Mouse (Mus musculus) urinary bladder, postnatal 25 days (tissue): ENCODE results near the gene Mtmr6.

Source experiments
- DNase-seq: peaks from one replicate; pipeline ENCODE4 v3.0.0; 2022; ENCODE audit warnings: low spot score

The Mtmr6 gene

DNA sequence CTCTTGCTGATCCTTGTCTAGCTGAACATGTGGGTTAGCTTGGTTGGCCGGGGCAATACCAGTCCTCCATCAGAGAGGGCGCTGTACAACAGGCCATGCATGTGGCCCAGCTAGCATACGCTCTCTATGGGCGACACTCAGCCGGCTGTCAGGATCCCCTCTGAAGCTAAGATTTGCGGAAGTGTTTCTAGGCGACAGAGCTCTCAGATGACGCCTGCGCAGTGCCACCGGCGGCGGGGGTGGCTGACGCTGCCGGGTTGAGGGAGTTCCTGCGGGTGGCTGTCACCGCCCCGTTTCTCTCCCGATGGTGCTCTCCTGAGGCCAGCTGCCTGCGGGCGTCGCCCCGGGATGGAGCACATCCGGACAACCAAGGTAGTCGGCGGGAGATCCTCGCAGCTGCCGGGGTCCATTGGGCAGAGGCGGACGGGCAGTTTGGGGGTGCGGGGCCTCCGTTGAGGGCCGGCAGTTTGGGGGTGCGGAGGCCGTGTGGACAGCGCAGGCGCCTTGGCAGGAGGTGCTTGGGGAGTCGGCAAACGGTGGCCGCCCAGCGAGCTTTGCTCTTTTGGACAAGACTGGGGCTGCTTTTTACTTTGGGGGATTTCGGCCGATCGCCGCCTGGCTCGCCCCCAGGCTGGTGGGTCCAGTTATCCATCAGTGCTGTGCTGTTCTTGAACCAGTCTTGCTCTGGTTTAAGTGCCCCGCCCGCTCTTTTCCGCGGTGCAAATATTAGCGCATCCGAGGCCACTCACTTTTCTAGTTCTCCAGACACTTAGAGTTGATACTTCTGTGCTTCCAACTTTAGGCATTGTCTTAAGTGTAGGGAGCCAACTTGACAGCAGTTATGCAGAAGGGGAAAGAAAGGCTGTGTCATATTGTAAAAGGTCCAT, at the start of gene Mtmr6:
Mtmr6 (plus strand) TSS at position 239 of the 887 bp plus-strand sequence.
- DNase-seq = peak; percentile 89

DNA sequence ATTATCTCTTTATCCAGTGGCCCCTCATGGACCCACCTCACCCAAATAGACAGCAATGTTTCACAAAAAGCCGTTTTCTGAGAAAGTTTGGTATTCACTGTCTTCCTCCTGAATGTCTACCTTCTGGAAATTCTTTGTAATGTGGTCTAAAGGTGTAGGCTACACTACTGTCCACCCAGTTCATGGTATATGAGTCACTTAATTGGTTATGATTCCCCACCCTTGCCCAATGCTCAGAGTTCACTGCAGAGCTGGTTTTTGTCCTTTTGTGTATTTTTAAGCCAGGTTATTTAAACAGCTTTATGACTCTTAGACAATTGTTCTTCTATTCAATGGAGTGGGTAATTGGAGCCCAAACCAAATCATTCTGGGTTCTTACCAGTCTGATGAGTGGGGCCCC, 48.9 kb upstream of the Mtmr6 start:
- DNase-seq = no peak

- no peak for DNase-seq
Measured at GRCm38 (mm10) chr14:60217616-60218015, 47.4 kb upstream of the Mtmr6 start.

GRCm38 (mm10) chr14:60219886-60220285, 45.1 kb upstream of the Mtmr6 start:
- no peak for DNase-seq

GRCm38 (mm10) chr14:60238551-60238950, 26.5 kb upstream of the Mtmr6 start:
- DNase-seq = no peak

- DNase-seq = no peak
Measured at GRCm38 (mm10) chr14:60250366-60250765, 14.7 kb upstream of the Mtmr6 start.

DNA sequence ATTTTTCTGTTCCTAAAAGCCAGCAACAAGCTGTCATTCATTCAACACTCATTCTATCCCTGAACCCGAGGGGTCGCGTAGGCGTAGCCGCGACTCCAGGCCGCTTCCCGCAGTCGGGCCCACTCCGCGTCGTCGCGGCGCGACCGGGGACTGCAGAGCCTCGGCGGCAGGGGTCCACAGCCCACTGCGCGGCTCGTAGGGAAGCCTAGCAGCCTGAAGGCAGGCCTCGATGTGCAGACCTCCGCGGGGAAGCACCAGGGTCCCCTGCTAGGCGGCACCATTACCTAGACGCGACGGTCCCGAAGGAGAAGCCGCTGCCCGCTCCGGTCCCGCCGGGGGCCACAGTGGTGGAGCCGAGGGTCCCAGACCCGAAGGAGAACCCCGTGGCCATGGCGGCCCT, 14.1 kb upstream of the Mtmr6 start:
- DNase-seq = no peak

GRCm38 (mm10) chr14:60251281-60252003, 13.6 kb upstream of the Mtmr6 start, which contains the start of the genes Nupl1 and Gm49336:
Nupl1 (minus strand) TSS chr14:60251431.
Gm49336 (minus strand) TSS chr14:60251507.
- DNase-seq = peak; percentile 95

DNA sequence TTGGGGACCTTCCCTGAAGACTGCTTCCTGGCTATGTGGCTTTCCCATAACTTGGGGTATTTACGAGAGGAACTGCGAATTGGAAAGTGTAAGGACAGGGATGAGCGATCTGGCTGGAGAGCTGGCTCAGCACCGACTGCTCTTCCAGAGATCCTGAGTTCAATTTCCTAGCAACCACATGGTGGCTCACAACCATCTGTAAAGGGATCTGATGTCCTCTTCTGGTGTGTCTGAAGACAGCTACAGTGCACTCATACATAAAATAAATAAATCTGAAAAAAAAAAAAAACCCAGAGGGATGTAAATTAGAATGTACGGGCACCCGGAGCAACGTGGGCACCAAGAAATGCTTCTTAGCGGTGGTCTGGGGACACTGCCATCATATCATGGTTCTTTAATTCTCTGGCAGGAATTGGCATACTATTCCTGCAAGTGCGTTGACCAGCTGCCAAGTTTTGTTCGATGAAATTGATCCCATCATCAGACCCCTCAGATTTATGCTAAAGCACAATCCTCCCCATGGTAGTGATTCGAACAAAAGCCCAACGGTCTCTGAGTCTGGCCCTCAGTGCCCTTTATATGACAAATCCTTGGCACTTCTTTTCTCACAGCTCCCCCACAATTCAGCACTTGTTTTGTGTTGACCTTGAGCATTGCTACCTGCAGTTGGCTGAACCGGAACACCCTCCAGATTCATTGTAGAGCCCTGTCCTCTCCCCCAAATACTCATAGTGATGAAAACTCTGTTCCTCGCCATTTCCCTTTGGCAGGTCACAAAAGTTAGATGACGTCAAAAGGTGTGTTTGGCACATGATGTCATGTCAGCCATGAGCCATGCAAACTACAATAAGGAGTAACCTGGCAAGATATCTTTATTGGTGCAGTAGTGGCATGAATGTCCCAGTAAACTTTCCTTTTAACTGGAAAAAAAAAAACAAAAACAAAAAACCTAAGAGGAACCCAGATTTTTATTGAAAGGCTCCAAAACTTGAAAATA, 12.7 kb upstream of the Mtmr6 start:
- no peak for DNase-seq

GRCm38 (mm10) chr14:60253466-60253865, 11.6 kb upstream of the Mtmr6 start:
- no peak for DNase-seq

DNA sequence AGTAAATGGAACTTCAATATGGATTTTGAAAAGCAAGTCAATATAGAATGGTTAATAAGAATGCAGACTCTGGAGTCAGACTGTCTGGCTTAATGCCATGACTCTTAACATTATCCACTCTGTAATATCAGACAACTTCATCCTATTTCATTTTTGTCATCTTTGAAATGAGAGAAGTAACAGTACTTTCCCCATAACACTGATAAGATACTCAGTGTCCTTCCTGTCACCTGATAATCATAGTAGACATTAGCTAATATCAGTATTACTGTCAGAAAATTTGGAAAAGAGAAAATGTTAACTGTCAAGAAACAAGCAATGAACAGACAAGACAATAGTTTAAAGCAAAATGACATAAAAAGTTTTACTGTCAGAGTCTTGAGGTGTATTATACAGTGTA, 10.3 kb upstream of the Mtmr6 start:
- no peak for DNase-seq

- no peak for DNase-seq
Measured at GRCm38 (mm10) chr14:60256356-60256755, 8.7 kb upstream of the Mtmr6 start.

GRCm38 (mm10) chr14:60257101-60257500, 7.9 kb upstream of the Mtmr6 start:
- no peak for DNase-seq

DNA sequence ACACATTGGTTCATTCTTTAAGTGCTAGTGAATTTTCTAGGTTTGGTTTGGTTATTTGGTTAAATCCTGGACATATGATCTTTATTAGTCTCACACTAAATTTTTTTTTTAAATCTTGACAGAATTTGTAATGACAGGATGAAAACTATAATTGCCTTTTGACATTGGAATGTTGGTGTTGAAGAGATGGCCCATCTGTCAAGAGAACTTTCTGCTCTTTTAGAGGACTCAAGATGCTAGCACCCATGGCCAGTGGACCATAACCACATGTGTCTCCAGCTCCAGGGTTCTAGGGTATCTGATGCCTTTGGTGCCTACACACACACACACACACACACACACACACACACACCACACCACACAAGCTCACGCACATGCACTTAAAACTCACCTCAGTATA, 7.2 kb upstream of the Mtmr6 start:
- DNase-seq = no peak

- DNase-seq = no peak
Measured at GRCm38 (mm10) chr14:60262316-60262715, 2.7 kb upstream of the Mtmr6 start.

- DNase-seq = no peak
Measured at GRCm38 (mm10) chr14:60269333-60269732, 4.3 kb downstream of the Mtmr6 start.

DNA sequence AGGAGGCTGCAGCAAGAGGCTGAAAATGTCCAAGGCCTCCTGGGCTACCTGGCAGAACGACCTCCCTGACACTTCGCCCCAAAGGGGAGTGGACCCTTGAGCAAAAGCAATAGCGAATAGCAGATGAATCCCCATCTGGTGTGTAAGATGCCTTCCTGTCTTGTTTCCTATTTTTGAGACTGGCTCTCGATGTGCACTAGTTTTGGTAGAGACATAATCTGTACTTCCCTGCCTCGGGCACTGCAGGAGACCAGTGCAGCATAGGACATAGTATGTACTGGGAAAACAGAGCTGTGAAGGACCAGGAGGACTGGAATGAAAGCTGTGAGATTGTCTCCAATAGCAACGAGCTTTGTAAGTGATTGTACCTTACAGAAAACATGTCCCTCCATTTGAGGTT, 8.3 kb downstream of the Mtmr6 start:
- no peak for DNase-seq

- DNase-seq = no peak
Measured at GRCm38 (mm10) chr14:60275301-60276276, 10.6 kb downstream of the Mtmr6 start.

DNA sequence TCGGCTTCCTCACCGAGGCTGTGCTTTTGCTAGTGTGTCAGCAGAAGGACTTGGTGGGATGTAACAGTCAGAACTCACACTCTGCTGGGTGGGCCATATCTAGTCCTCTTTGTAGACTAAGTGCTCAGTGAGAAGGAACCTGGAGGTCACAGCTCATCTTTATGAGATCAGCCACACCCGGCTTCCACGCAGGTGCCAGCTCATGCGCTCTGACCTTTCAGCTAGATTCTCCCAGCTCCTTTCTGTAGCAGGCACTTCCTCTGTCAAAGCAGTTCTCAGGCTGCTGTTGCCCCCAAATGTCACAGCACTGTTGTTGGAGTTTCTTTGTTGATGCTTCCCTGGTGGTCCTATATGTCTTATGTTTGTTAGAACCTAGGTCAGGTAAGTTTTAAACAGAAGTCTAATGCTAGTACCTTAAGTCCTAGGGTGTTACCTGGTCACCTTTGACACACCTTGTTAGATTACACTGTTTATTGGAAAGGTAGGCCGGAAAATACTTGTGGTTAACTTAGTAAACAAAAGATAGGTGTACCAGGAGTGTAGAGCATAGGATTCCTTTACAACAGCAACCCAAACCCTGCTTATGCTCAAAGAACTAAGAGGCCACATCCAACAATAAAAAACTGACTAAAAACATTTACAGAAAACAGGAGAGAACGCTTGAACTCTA, 21.3 kb downstream of the Mtmr6 start:
- DNase-seq = peak; percentile 18

DNA sequence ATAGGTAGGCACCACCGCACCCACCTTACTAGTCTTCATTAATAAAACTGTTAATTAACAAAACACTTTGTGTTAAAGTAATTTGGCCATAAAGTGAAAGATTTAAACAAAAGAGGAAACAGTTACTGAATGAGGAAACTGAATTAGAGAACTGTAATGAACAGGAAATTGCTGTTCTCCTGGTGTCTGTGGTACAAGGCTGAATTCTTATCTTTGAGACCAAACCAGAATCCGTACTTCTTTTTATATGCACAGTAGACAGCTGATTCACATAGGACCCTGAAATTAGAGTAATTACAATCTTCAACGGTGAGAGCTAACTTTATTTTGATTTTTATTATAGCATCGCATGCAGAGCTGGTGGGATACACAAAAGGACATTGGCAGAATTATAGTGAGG, 25.3 kb downstream of the Mtmr6 start:
- no peak for DNase-seq
